Mouse (Mus musculus) kidney, adult 2 months (tissue): Measurements from ENCODE around the gene Gm5148.

ENCODE experiments used
- CTCF ChIP-seq: fragments of 200-500 bp; conservative IDR thresholded peaks from 2 replicates; pipeline ENCODE4 v1.5.1; 2011; ENCODE audit warnings: low read depth, mild to moderate bottlenecking, control low read depth, low read length, moderate library complexity, mixed read lengths; ENCODE audit not compliant: insufficient read depth, insufficient read length
- POLR2A ChIP-seq: fragments of 200-500 bp; IDR thresholded peaks from one replicate; pipeline ENCODE4 v1.6.1; 2011; ENCODE audit warnings: low read depth, low read length, control low read depth

- TF ChIP-seq CTCF (no peak), POLR2A (no peak)
Observed at GRCm38 (mm10) chr3:37716992-37717391, 7.3 kb downstream of the Gm5148 start.
